Mouse (Mus musculus) liver, adult 2 months (tissue): Measurements from ENCODE around the gene Phf21a.

ENCODE experiments used
- CTCF ChIP-seq: fragments of 200-500 bp; IDR thresholded peaks from 2 replicates; pipeline ENCODE4 v1.5.1; 2011; ENCODE audit warnings: low read depth, low read length, control low read depth
- POLR2A ChIP-seq: fragments of 200-500 bp; IDR thresholded peaks from 2 replicates; pipeline ENCODE4 v1.6.1; 2011; ENCODE audit warnings: low read length, control low read depth; ENCODE audit not compliant: insufficient read depth; ENCODE audit errors: extremely low read depth

GRCm38 (mm10) chr2:92379783-92380494 lies 287.0 kb downstream of the Phf21a start:
- TF ChIP-seq POLR2A = no peak
- no peak for TF ChIP-seq CTCF
